Mouse (Mus musculus) MEL (cell line): ENCODE data around the gene Olfr923. TPM values are rescaled to one million over a fixed set of nuclear protein-coding genes. Genes with fewer than 3 reads are reported as not detected.

Experiments
- DNase-seq: peaks from one replicate; pipeline ENCODE4 v3.0.0; 2011; ENCODE audit warnings: low read depth, low spot score
- H3K27ac ChIP-seq: 2 replicates; pipeline ENCODE4 v1.5.1; 2012; ENCODE audit warnings: low read depth, mild to moderate bottlenecking, control low read depth, low read length, moderate library complexity; ENCODE audit not compliant: control insufficient read depth
- H3K27me3 ChIP-seq, 2 experiments: fragments of 150-350 bp in 1 of 2; sonication (generic) in 1 of 2; 2 replicates each; pipeline ENCODE4 v1.6.1; 2012; ENCODE audit warnings: low read length in 2 of 2, mild to moderate bottlenecking in 2 of 2, improper control_type of control experiment in 1 of 2, moderate library complexity in 1 of 2; ENCODE audit not compliant: insufficient read depth in 2 of 2, control insufficient read depth in 1 of 2
- H3K36me3 ChIP-seq, 2 experiments: 2 replicates each; pipeline ENCODE4 v1.6.1; 2012 to 2014; ENCODE audit warnings: low read length in 2 of 2, improper control_type of control experiment in 1 of 2, inconsistent platforms in 1 of 2, mild to moderate bottlenecking in 1 of 2; ENCODE audit not compliant: insufficient read depth in 2 of 2, control insufficient read depth in 1 of 2
- H3K4me1 ChIP-seq, 2 experiments: fragments of 150-350 bp in 1 of 2; sonication (generic) in 1 of 2; 2 replicates each; pipeline ENCODE4 v1.6.1; 2012; ENCODE audit warnings: low read length in 2 of 2, improper control_type of control experiment in 1 of 2, mild to moderate bottlenecking in 1 of 2; ENCODE audit not compliant: insufficient read depth in 2 of 2, control insufficient read depth in 1 of 2
- H3K4me3 ChIP-seq, 2 experiments: fragments of 150-350 bp in 1 of 2; sonication (generic) in 1 of 2; 2 replicates each; pipeline ENCODE4 v1.5.1; 2012; ENCODE audit warnings: low read depth in 2 of 2, low read length in 2 of 2, mild to moderate bottlenecking in 2 of 2, moderate library complexity in 2 of 2, control low read depth in 1 of 2, improper control_type of control experiment in 1 of 2; ENCODE audit not compliant: control insufficient read depth in 1 of 2, insufficient read depth in 1 of 2
- H3K79me2 ChIP-seq: 2 replicates; pipeline ENCODE4 v1.6.1; 2012; ENCODE audit warnings: mild to moderate bottlenecking, low read length, moderate library complexity; ENCODE audit not compliant: control insufficient read depth, poor library complexity, insufficient read depth
- H3K9ac ChIP-seq: 2 replicates; pipeline ENCODE4 v1.6.1; 2012; ENCODE audit warnings: low read depth, mild to moderate bottlenecking, control low read depth, low read length, moderate library complexity; ENCODE audit not compliant: control insufficient read depth, poor library complexity, severe bottlenecking
- H3K9me3 ChIP-seq: fragments of 150-350 bp; sonication (generic); replicated peaks from 2 replicates; pipeline ENCODE4 v1.6.1; 2012; ENCODE audit warnings: mild to moderate bottlenecking, low read length, improper control_type of control experiment, moderate library complexity; ENCODE audit not compliant: insufficient read depth
- CTCF ChIP-seq, 3 experiments: IDR thresholded peaks in 2 of 3; conservative IDR thresholded peaks in 1 of 3; 2 replicates each; pipeline ENCODE4 v1.5.1; 2011 to 2012; ENCODE audit warnings: low read length in 3 of 3, low read depth in 2 of 3, mild to moderate bottlenecking in 2 of 3, improper control_type of control experiment in 1 of 3, inconsistent platforms in 1 of 3, mixed read lengths in 1 of 3, moderate library complexity in 1 of 3; ENCODE audit not compliant: control insufficient read depth in 1 of 3, insufficient read depth in 1 of 3, poor library complexity in 1 of 3, severe bottlenecking in 1 of 3
- EP300 ChIP-seq, 2 experiments: IDR thresholded peaks; 2 replicates each; pipeline ENCODE4 v1.6.1; 2011; ENCODE audit warnings: improper control_type of control experiment in 2 of 2, low read length in 2 of 2, low read depth in 1 of 2, mild to moderate bottlenecking in 1 of 2
- GATA1 ChIP-seq: IDR thresholded peaks from 2 replicates; pipeline ENCODE4 v1.6.1; 2011; ENCODE audit warnings: low read depth, low read length, improper control_type of control experiment
- JUND ChIP-seq: IDR thresholded peaks from 2 replicates; pipeline ENCODE4 v1.6.1; 2011; ENCODE audit warnings: low read depth, mild to moderate bottlenecking, improper control_type of control experiment, low read length
- MAZ ChIP-seq: IDR thresholded peaks from 2 replicates; pipeline ENCODE4 v1.6.1; 2012; ENCODE audit warnings: low read depth, mild to moderate bottlenecking, inconsistent platforms, low read length, improper control_type of control experiment
- RAD21 ChIP-seq: IDR thresholded peaks from 2 replicates; pipeline ENCODE4 v1.6.1; 2011; ENCODE audit warnings: mild to moderate bottlenecking, low read depth, low read length, improper control_type of control experiment
- SMC3 ChIP-seq: IDR thresholded peaks from 2 replicates; pipeline ENCODE4 v1.6.1; 2011; ENCODE audit warnings: low read depth, low read length, improper control_type of control experiment
- TAL1 ChIP-seq: IDR thresholded peaks from 2 replicates; pipeline ENCODE4 v1.6.1; 2012; ENCODE audit warnings: mild to moderate bottlenecking, inconsistent platforms, low read length, moderate library complexity, mixed read lengths
- TCF12 ChIP-seq: IDR thresholded peaks from 2 replicates; pipeline ENCODE4 v1.6.1; 2014; ENCODE audit warnings: low read depth, mild to moderate bottlenecking, inconsistent platforms, low read length, improper control_type of control experiment, moderate library complexity
- UBTF ChIP-seq: IDR thresholded peaks from 2 replicates; pipeline ENCODE4 v1.6.1; 2012; ENCODE audit warnings: low read depth, mild to moderate bottlenecking, inconsistent platforms, low read length, improper control_type of control experiment, moderate library complexity, borderline replicate concordance; ENCODE audit not compliant: insufficient read depth
- ZKSCAN1 ChIP-seq: IDR thresholded peaks from 2 replicates; pipeline ENCODE4 v1.6.1; 2012; ENCODE audit warnings: low read depth, mild to moderate bottlenecking, inconsistent platforms, low read length, improper control_type of control experiment, moderate library complexity
- polyA plus RNA-seq, 2 experiments: library from polyadenylated mRNA; stranded (reverse) in 1 of 2; unstranded in 1 of 2; fragments of >175 nt in 1 of 2; fragments of >200 nt in 1 of 2; gene quantifications; 2 replicates each; pipeline versions ENCODE4 v1.2.1 to v1.2.4; 2012; ENCODE audit warnings: low replicate concordance in 2 of 2, low read depth in 1 of 2; ENCODE audit not compliant: insufficient read length in 2 of 2, insufficient read depth in 1 of 2, missing spikeins in 1 of 2
- total RNA-seq: library from RNA; depleted of rRNA; stranded (reverse); fragments of 300-350 nt; gene quantifications from 2 replicates; pipeline ENCODE4 v1.2.3, GENCODE M21; 2012

The Olfr923 gene
- total and polyA plus RNA-seq, 3 experiments = not detected

GRCm38 (mm10) chr9:38805696-38806095 is 20.6 kb upstream of the Olfr923 start:
- Histone ChIP-seq H3K27ac (no peak overlapping the region), H3K79me2 (no peaks in the 10 kb centered on the region), H3K27me3 (no peaks in the 10 kb centered on the region), H3K9me3 (no peaks in the 10 kb centered on the region), H3K4me3 (no peak overlapping the region), H3K9ac (no peak overlapping the region), H3K36me3 (no peaks in the 10 kb centered on the region), H3K4me1 (no peaks in the 10 kb centered on the region)
- DNase-seq = no peak
- TF ChIP-seq CTCF (IDR thresholded peaks at IDR 0.05 in 2 of 3, conservative IDR thresholded peaks at IDR 0.05 in 1 of 3; ENCODE audit: control insufficient read depth in 1 of 3, insufficient read depth in 1 of 3, low read depth in 2 of 3, low read length in 3 of 3, poor library complexity in 1 of 3, severe bottlenecking in 1 of 3) = peak in 1 of 3 experiments; percentile 5; a peak in 1 of 6 replicates
- TF ChIP-seq UBTF = no peak
- no peak for TF ChIP-seq TAL1
- TF ChIP-seq RAD21 = peak; percentile 12
- TF ChIP-seq GATA1 = peak; percentile 21; the same call in 1 of the 2 replicates

- H3K4me1 ChIP-seq = no peaks in the 10 kb centered on the region; a peak in 1 of 4 replicates
- H3K36me3 ChIP-seq = 0 out of 4 replicates have a peak, but pooled peaks cover 0 to 2% of the 10 kb centered on the region in 2 experiments
- no peaks in the 10 kb centered on the region for H3K79me2 ChIP-seq
- no peak within 1 kb of the TSS for H3K4me3 ChIP-seq
- no peak for TF ChIP-seq TCF12
- TF ChIP-seq SMC3 = no peak
- TF ChIP-seq JUND = no peak
- TF ChIP-seq ZKSCAN1 = no peak
- no peaks in the 10 kb centered on the region for H3K9me3 ChIP-seq
- H3K27me3 ChIP-seq = no peaks in the 10 kb centered on the region
- no peak within 1 kb of the TSS for H3K27ac ChIP-seq
- DNase-seq = no peak
- H3K9ac ChIP-seq = no peak within 1 kb of the TSS
Observed at GRCm38 (mm10) chr9:38814314-38814713, 12.0 kb upstream of the Olfr923 start, which contains the start of gene Olfr922. TSS of gene Olfr922 (plus strand) at chr9:38814614.

GRCm38 (mm10) chr9:38815458-38815986 is 10.8 kb upstream of the Olfr923 start:
- Histone ChIP-seq H3K27me3 (no peaks in the 10 kb centered on the region), H3K4me1 (no peaks in the 10 kb centered on the region; a peak in 1 of 4 replicates), H3K9me3 (no peaks in the 10 kb centered on the region), H3K27ac (no peak overlapping the region), H3K4me3 (no peak overlapping the region), H3K9ac (no peak overlapping the region), H3K79me2 (no peaks in the 10 kb centered on the region), H3K36me3 (0 out of 4 replicates have a peak, but pooled peaks cover 0 to 2% of the 10 kb centered on the region in 2 experiments)
- peak; percentile 38 for DNase-seq
- TF ChIP-seq EP300 (IDR thresholded peaks at IDR 0.05; ENCODE audit: low read depth in 1 of 2, low read length in 2 of 2) (0 out of 4 replicates have a peak, but pooled peaks of 1 of the 2 experiments have one; percentile 7), MAZ (no peak)
